Mouse (Mus musculus) midbrain, embryonic 13.5 days (tissue): ENCODE data around the gene Gm9732. TPM values are rescaled to one million over a fixed set of nuclear protein-coding genes. Genes with fewer than 3 reads are reported as not detected.
"Not testable (repeated sequence)": the region's sequence is repeated elsewhere in the genome, so short reads cannot be mapped to it uniquely, and the experiment has no call there.

ENCODE experiments used
- ATAC-seq: fragments of 200-750 bp; cut with Nextera tagmentation; 2 replicates; pipeline ENCODE4 v1.8.0; 2017; ENCODE audit warnings: mild to moderate bottlenecking, moderate TSS enrichment, moderate library complexity
- H3K27ac ChIP-seq: fragments of 300-500 bp; sonication (generic); 2 replicates; pipeline ENCODE4 v1.5.1; 2015; ENCODE audit warnings: inconsistent platforms, mild to moderate bottlenecking, moderate library complexity
- H3K27me3 ChIP-seq: fragments of 300-500 bp; sonication (generic); 2 replicates; pipeline ENCODE4 v1.6.1; 2015; ENCODE audit warnings: mild to moderate bottlenecking, inconsistent platforms
- H3K36me3 ChIP-seq: fragments of 300-500 bp; sonication (generic); 2 replicates; pipeline ENCODE4 v1.6.1; 2015; ENCODE audit warnings: mild to moderate bottlenecking, inconsistent platforms
- H3K4me1 ChIP-seq: fragments of 300-500 bp; sonication (generic); replicated peaks from 2 replicates; pipeline ENCODE4 v1.6.1; 2015; ENCODE audit warnings: inconsistent platforms
- H3K4me2 ChIP-seq: fragments of 300-500 bp; sonication (generic); replicated peaks from 2 replicates; pipeline ENCODE4 v1.6.1; 2015; ENCODE audit warnings: moderate library complexity, mild to moderate bottlenecking, inconsistent platforms
- H3K4me3 ChIP-seq: fragments of 300-500 bp; sonication (generic); replicated peaks from 2 replicates; pipeline ENCODE4 v1.5.1; 2015; ENCODE audit warnings: mild to moderate bottlenecking, inconsistent platforms
- H3K9ac ChIP-seq: fragments of 300-500 bp; sonication (generic); replicated peaks from 2 replicates; pipeline ENCODE4 v1.6.1; 2015; ENCODE audit warnings: mild to moderate bottlenecking, inconsistent platforms
- H3K9me3 ChIP-seq: fragments of 300-500 bp; sonication (generic); 2 replicates; pipeline ENCODE4 v1.6.1; 2016; ENCODE audit warnings: mild to moderate bottlenecking, inconsistent platforms
- WGBS: fragments of 180-500 bp; shearing (Covaris S2); methylation state at CpG from one replicate; pipeline ENCODE4 v1.1.7; 2015; 5-methylcytosine and 5-hydroxymethylcytosine counted together
- polyA plus RNA-seq: library from polyadenylated mRNA; unstranded; fragments of >200 nt; fragmentation: Nextera tagmentation; extraction: Ambion mirVana; gene quantifications from 2 replicates; pipeline ENCODE4 v1.2.1, GENCODE M21; 2015

The Gm9732 gene
- polyA plus RNA-seq, 1 experiment from 2014 or later: not detected

- not testable (repeated sequence) for H3K36me3 ChIP-seq, H3K4me3 ChIP-seq, H3K27me3 ChIP-seq, ATAC-seq, H3K9ac ChIP-seq, H3K4me2 ChIP-seq, H3K4me1 ChIP-seq, H3K9me3 ChIP-seq, H3K27ac ChIP-seq
- 68% methylated on average over 2 of the region's 2 CpGs for WGBS
Observed at GRCm38 (mm10) chr14:43277468-43277867, 2.6 kb downstream of the Gm9732 start.

GRCm38 (mm10) chr14:43278146-43278545 lies 3.3 kb downstream of the Gm9732 start:
- not testable (repeated sequence) for H3K36me3 ChIP-seq, H3K4me3 ChIP-seq, H3K4me1 ChIP-seq, H3K27me3 ChIP-seq, H3K9me3 ChIP-seq, H3K9ac ChIP-seq, H3K27ac ChIP-seq, ATAC-seq, H3K4me2 ChIP-seq
- 70% methylated on average over 4 of the region's 4 CpGs for WGBS

GRCm38 (mm10) chr14:43278681-43279080 lies 3.8 kb downstream of the Gm9732 start:
- not testable (repeated sequence) for H3K27ac ChIP-seq, H3K4me3 ChIP-seq, ATAC-seq, H3K4me2 ChIP-seq, H3K27me3 ChIP-seq, H3K9me3 ChIP-seq, H3K9ac ChIP-seq, H3K4me1 ChIP-seq, H3K36me3 ChIP-seq
- WGBS: 90% methylated on average over 3 of the region's 3 CpGs

DNA sequence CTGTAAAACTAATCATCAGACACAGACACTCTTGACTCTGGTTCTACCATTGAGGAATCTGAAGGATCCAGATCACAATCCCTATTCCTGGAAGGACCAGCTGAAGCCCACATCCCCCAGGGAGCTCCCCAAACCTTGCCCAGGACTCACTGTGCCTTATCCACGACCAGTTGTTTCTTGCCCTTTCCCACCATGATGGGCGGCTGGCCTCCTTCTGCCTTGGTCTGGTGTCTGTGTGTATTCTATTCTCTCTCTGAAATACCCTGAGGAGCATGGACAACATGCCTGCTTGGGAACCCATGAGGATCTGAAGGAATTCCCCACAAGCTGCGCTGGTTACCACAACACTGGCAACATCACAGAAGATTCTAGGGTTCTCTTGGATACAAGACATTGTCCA lies 18.7 kb downstream of the Gm9732 start, which contains the start of gene Gm8127:
Gm8127 (minus strand) TSS at position 330 of the 400 bp plus-strand sequence.
- not testable (repeated sequence) for H3K4me3 ChIP-seq, H3K4me1 ChIP-seq, H3K4me2 ChIP-seq, H3K9ac ChIP-seq, H3K27ac ChIP-seq, H3K27me3 ChIP-seq, ATAC-seq, H3K9me3 ChIP-seq, H3K36me3 ChIP-seq
- 87% methylated on average over 3 of the region's 3 CpGs for WGBS

GRCm38 (mm10) chr14:43319516-43319915 lies 44.7 kb downstream of the Gm9732 start:
- H3K9me3 ChIP-seq, ATAC-seq, H3K4me2 ChIP-seq, H3K4me1 ChIP-seq, H3K27me3 ChIP-seq, H3K4me3 ChIP-seq, H3K27ac ChIP-seq, H3K36me3 ChIP-seq, H3K9ac ChIP-seq: not testable (repeated sequence)

DNA sequence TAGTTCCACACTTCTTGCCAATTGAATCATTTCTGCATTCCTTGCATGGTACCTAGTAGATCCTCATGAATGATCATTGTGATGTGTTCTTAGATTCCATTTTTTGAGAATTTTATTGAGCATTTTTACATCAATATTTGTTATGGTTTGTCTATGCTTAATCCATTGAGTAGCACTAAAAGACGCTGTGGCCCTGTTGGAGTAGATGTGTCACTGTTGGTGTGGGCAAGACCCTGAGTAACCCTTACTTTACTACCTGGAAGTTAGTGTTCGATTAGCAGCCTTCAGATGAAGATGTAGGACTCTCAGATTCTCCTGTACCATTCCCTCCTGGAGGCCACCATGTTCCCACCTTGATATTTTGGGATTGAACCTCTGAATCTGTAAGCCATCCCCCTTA lies 53.8 kb downstream of the Gm9732 start:
- not testable (repeated sequence) for H3K4me1 ChIP-seq, H3K9me3 ChIP-seq, H3K4me2 ChIP-seq, H3K27me3 ChIP-seq, H3K4me3 ChIP-seq, H3K27ac ChIP-seq, H3K9ac ChIP-seq, ATAC-seq, H3K36me3 ChIP-seq
- 77% methylated on average over 2 of the region's 2 CpGs for WGBS

- H3K9ac ChIP-seq, H3K4me3 ChIP-seq, H3K27ac ChIP-seq, H3K4me1 ChIP-seq, H3K4me2 ChIP-seq, ATAC-seq, H3K27me3 ChIP-seq, H3K9me3 ChIP-seq, H3K36me3 ChIP-seq: not testable (repeated sequence)
- WGBS: 91% methylated on average over 11 of the region's 11 CpGs
Observed at GRCm38 (mm10) chr14:43331362-43331880, 56.6 kb downstream of the Gm9732 start.

- not testable (repeated sequence) for H3K9ac ChIP-seq, H3K36me3 ChIP-seq, H3K27me3 ChIP-seq, ATAC-seq, H3K4me3 ChIP-seq, H3K4me1 ChIP-seq, H3K4me2 ChIP-seq, H3K9me3 ChIP-seq, H3K27ac ChIP-seq
- WGBS: 74% methylated on average over 1 of the region's 1 CpGs
Observed at GRCm38 (mm10) chr14:43337646-43338045, 62.8 kb downstream of the Gm9732 start.

GRCm38 (mm10) chr14:43347711-43348110 lies 72.9 kb downstream of the Gm9732 start, which contains the start of gene 1700001F09Rik:
Gene 1700001F09Rik (minus strand): TSS chr14:43347811.
- not testable (repeated sequence) for H3K36me3 ChIP-seq, H3K27ac ChIP-seq, H3K27me3 ChIP-seq, H3K4me1 ChIP-seq, ATAC-seq, H3K9ac ChIP-seq, H3K9me3 ChIP-seq, H3K4me3 ChIP-seq, H3K4me2 ChIP-seq

DNA sequence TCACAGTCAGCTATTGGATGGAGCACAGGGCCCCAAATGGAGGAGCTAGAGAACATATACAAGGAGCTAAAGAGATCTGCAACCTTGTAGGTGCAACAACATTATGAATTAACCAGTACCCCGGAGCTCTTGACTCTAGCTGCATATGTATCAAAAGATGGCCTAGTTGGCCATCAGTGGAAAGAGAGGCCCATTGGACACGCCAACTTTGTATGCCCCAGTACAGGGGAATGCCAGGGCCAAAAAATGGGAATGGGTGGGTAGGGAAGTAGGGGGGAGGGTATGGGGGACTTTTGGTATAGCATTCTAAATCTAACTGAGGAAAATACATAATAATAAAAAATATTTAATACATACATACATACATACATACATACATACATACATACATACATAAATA lies 78.1 kb downstream of the Gm9732 start:
- WGBS: 94% methylated on average over 2 of the region's 2 CpGs
- ATAC-seq, H3K4me3 ChIP-seq: not testable (repeated sequence)

More for the DNA sequence above, 78.1 kb downstream of the Gm9732 start:
- not testable (repeated sequence) for H3K27ac ChIP-seq, H3K27me3 ChIP-seq, H3K36me3 ChIP-seq, H3K9me3 ChIP-seq, H3K4me1 ChIP-seq, H3K9ac ChIP-seq, H3K4me2 ChIP-seq

Other genes starting within 250 kb of the Gm9732 start
- not detected in 2 replicates for gene Gm8094, start 198.4 kb upstream of the Gm9732 start, polyA plus RNA-seq
- not detected in 2 replicates for gene Gm8104, start 174.4 kb upstream of the Gm9732 start, polyA plus RNA-seq
- gene Gm7233, start 95.2 kb upstream of the Gm9732 start, polyA plus RNA-seq: not detected in 2 replicates
- not detected in 2 replicates for gene Gm8122, start 39.7 kb upstream of the Gm9732 start, polyA plus RNA-seq
- gene Gm8126, start 16.4 kb upstream of the Gm9732 start, polyA plus RNA-seq: not detected in 2 replicates
- not detected in 2 replicates for gene Gm8127, start 18.8 kb downstream of the Gm9732 start, polyA plus RNA-seq
- not detected in 2 replicates for gene 1700001F09Rik, start 72.8 kb downstream of the Gm9732 start, polyA plus RNA-seq
- not detected in 2 replicates for gene Gm8138, start 141.3 kb downstream of the Gm9732 start, polyA plus RNA-seq